Mouse (Mus musculus) hindbrain, embryonic 12.5 days (tissue): ENCODE data around the gene Hectd4. TPM values are rescaled to one million over a fixed set of nuclear protein-coding genes. Genes with fewer than 3 reads are reported as not detected.

ENCODE experiments used
- ATAC-seq: fragments of 200-750 bp; cut with Nextera tagmentation; 2 replicates; pipeline ENCODE4 v1.8.0; 2017; ENCODE audit warnings: moderate TSS enrichment; ENCODE audit not compliant: low FRiP score
- H3K27ac ChIP-seq: fragments of 300-500 bp; sonication (generic); 2 replicates; pipeline ENCODE4 v1.5.1; 2016; ENCODE audit warnings: mild to moderate bottlenecking
- H3K27me3 ChIP-seq: fragments of 300-500 bp; sonication (generic); 2 replicates; pipeline ENCODE4 v1.6.1; 2016; ENCODE audit warnings: mild to moderate bottlenecking
- H3K36me3 ChIP-seq: fragments of 300-500 bp; sonication (generic); 2 replicates; pipeline ENCODE4 v1.6.1; 2016; ENCODE audit warnings: mild to moderate bottlenecking
- H3K4me1 ChIP-seq: fragments of 300-500 bp; sonication (generic); 2 replicates; pipeline ENCODE4 v1.6.1; 2016
- H3K4me2 ChIP-seq: fragments of 300-500 bp; sonication (generic); replicated peaks from 2 replicates; pipeline ENCODE4 v1.6.1; 2016; ENCODE audit warnings: mild to moderate bottlenecking
- H3K4me3 ChIP-seq: fragments of 300-500 bp; sonication (generic); 2 replicates; pipeline ENCODE4 v1.5.1; 2016; ENCODE audit warnings: mild to moderate bottlenecking
- H3K9ac ChIP-seq: fragments of 300-500 bp; sonication (generic); 2 replicates; pipeline ENCODE4 v1.6.1; 2016; ENCODE audit warnings: mild to moderate bottlenecking, moderate library complexity
- H3K9me3 ChIP-seq: fragments of 300-500 bp; sonication (generic); replicated peaks from 2 replicates; pipeline ENCODE4 v1.6.1; 2016; ENCODE audit warnings: mild to moderate bottlenecking
- WGBS: fragments of 180-500 bp; shearing (Covaris S2); methylation state at CpG from one replicate; pipeline ENCODE4 v1.1.7; 2016; 5-methylcytosine and 5-hydroxymethylcytosine counted together
- polyA plus RNA-seq: library from polyadenylated mRNA; unstranded; fragments of >200 nt; fragmentation: Nextera tagmentation; extraction: Ambion mirVana; gene quantifications from 2 replicates; pipeline ENCODE4 v1.2.1, GENCODE M21; 2016

Gene Hectd4
- polyA plus RNA-seq, result 16.4 and 16.9 TPM in 2 replicates

DNA sequence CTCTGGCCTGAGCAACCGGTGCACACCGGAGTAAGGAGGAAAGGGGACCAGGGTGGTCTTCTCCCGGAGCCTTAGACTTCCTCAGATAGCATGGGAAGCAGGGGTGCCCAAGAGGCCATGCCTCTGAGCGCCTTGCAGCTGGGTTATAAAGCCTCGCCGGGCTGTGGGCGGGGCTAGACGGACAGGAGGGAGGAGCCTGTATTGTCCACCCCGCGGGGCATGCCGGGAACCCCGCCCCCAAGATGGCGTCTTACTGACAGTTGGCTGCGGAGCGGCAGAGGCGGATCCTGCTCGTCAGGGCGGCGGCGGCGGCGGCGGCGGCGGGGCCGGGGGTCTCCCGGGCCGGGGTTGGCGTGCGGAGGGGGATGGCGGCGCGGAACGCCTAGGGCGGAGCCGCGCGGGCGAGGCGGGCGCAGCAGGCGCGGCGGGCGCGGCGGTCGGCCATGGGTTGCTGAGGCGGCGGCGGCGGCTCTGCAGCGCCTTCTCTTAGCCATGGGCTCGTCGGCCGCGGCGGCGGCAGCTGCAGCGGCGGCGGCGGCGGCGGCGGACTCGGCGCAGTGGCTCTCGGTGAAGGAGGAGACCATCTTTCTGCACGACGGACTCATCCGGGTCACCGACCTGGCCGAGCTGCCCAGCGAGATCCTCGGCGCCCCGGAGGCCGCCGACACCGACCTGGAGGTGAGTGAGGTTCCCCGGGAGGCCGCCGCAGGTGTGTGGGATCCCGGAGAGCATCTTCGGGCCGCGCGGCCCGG, at the start of gene Hectd4:
Gene Hectd4 (plus strand): TSS at position 240 of the 752 bp plus-strand sequence.
- Histone ChIP-seq H3K36me3 (no peaks in the 10 kb centered on the region), H3K4me2 (peak within 1 kb of the TSS; percentile 79), H3K27me3 (no peaks in the 10 kb centered on the region), H3K4me3 (peak within 1 kb of the TSS; percentile 93), H3K9ac (peak within 1 kb of the TSS; percentile 95), H3K9me3 (no peaks in the 10 kb centered on the region), H3K27ac (peak within 1 kb of the TSS; percentile 93), H3K4me1 (peaks cover 14% of the 10 kb centered on the region)
- under 1% methylated on average over 35 of the region's 90 CpGs for WGBS
- peak; percentile 91 for ATAC-seq

DNA sequence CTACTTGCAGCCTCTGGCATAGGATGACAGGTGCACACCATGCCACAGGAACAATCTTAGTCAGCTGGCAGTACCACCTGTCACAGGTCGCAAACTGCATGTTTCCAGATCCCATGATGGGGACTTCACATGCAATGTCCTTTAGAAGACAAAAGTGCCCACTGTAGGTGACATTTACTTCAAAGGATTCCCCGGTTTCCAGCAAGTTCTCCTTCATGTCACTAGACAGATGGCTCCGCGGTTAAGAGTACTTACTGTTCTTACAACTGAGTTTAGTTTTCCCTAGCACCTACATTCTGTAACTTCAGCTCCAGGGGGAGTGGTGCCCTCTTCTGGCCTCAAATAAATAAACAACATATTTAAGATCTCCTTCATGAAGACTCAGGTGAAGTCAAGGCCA, 47.2 kb upstream of the Hectd4 start:
- H3K36me3 ChIP-seq, result peaks cover 21% of the 10 kb centered on the region
- 91% methylated on average over 4 of the region's 4 CpGs for WGBS

DNA sequence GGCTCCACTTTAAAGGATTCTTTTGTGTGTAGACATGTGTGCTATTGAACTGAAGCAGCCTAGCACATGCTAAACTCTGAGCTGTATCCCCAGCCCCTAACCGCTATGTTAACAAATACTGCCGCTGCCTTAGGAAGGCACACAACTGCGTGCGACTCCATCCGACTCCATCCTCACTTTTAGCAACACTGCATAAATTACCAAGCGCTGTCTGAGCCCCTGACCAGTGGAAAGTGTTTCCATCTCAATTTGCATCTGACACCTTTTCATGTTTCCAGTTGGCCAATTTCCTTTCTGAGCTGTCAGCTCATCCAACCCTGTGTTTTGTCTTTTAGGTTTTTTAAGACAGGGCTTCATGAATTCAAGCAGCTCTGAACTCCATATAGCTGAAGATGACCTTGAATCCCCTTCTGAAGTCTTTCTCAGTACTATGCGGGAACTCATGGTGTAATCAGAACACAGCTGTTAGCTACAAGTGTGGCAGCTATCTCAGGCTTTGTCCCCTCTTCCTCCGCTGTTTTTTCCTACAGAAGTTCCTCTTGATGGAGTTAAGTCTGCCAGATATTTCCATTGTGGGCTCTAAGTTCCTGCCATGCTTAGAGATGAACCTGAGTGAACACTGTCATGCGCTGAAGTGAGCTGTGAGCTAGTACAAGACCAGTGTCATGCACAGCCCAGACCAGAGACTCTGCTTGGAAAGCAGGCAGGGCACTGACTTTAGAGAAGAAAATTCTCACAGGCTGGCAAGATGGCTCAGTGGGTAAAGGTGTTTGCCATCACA, 40.8 kb upstream of the Hectd4 start:
- Histone ChIP-seq H3K9me3 (no peaks in the 10 kb centered on the region), H3K4me3 (no peak overlapping the region), H3K9ac (no peak overlapping the region), H3K4me2 (no peak overlapping the region), H3K27me3 (no peaks in the 10 kb centered on the region), H3K4me1 (peaks cover 22% of the 10 kb centered on the region), H3K36me3 (no peaks in the 10 kb centered on the region), H3K27ac (no peak overlapping the region)
- 67% methylated on average over 9 of the region's 9 CpGs for WGBS
- no peak for ATAC-seq

More for the DNA sequence above, 47.2 kb upstream of the Hectd4 start:
- Histone ChIP-seq H3K4me2 (no peak overlapping the region), H3K27me3 (no peaks in the 10 kb centered on the region), H3K9ac (no peak overlapping the region), H3K27ac (no peak overlapping the region), H3K4me3 (no peak overlapping the region), H3K4me1 (no peaks in the 10 kb centered on the region), H3K9me3 (no peaks in the 10 kb centered on the region)
- ATAC-seq, result no peak

DNA sequence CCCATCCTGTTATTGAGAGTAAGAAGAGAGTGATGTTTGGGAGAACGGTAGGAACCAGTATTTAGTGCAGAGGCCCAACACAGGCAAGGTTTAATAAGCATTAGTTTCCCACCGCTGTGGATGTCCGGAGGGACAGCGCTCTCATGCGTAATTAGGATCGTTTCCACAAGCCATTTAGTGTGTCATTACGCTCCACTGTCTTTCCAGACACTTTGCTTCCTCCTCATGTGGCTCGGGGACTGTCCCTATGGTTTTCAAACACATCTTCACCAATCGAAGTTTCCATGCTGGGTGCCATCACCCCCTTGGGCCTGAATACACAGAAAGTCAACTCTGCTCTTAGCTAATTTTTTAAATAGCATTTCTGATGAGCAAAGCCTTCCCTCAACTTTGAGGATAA, 36.8 kb upstream of the Hectd4 start:
- no peak overlapping the region for H3K4me3 ChIP-seq
- no peaks in the 10 kb centered on the region for H3K27me3 ChIP-seq
- no peak overlapping the region for H3K27ac ChIP-seq
- WGBS, result 81% methylated on average over 9 of the region's 9 CpGs
- no peak for ATAC-seq
- H3K4me2 ChIP-seq, result no peak overlapping the region
- H3K9ac ChIP-seq, result no peak overlapping the region
- no peaks in the 10 kb centered on the region for H3K36me3 ChIP-seq
- peaks cover 58% of the 10 kb centered on the region for H3K4me1 ChIP-seq
- no peaks in the 10 kb centered on the region for H3K9me3 ChIP-seq

DNA sequence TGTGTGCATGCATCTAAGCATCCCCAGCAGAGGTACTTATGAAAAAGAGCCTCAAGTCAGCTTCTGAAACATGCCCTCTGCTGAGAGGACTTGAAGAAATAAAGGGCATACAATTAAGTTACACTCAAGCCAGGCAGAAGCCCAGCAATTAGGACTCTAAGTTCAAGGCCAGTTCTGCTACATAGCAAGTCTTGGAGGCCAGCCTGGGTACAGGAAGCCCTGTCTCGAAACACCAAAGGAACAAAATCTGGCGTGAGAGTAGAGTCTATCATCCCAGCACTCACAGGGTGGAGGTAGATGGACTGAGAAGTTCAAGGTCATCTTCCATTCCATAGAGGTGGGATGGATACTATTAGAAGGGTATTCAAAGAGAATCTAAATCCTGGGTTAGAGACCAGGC, 35.6 kb upstream of the Hectd4 start:
- no peak overlapping the region for H3K9ac ChIP-seq
- peaks cover 60% of the 10 kb centered on the region for H3K4me1 ChIP-seq
- no peak for ATAC-seq
- no peak overlapping the region for H3K4me2 ChIP-seq
- WGBS, result 90% methylated on average over 2 of the region's 2 CpGs
- no peak overlapping the region for H3K4me3 ChIP-seq
- no peaks in the 10 kb centered on the region for H3K27me3 ChIP-seq
- no peaks in the 10 kb centered on the region for H3K36me3 ChIP-seq
- no peak overlapping the region for H3K27ac ChIP-seq
- H3K9me3 ChIP-seq, result no peaks in the 10 kb centered on the region

DNA sequence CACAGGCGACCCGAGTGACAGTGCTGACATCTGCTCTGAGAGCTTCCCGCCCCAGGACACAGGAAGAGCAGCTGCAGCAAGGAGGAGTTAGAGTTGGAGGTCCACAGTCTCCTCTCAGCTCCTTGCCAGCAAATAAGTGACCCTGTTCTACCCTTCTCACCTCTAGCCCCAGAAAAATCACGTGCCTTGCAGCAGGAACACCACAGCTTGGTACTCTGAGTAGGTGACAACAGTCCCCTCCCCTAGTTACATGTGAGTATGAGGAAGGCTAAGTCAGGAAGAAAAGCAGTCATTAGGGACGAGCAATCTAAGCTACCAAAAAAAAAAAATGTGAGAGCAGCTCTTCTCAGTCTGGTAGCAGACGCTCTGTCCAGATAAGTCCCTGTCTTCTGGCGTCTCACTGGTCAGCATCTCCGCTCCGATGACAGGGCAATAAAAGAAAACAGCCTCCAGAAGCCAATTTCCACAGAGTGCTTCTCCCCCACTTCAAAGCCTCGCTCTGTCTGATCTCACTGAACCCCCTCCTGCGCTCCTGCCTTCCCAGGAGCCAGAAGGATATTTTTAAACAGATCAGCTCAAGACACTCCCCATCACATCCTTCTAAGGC, 35.0 kb upstream of the Hectd4 start:
- 62% methylated on average over 11 of the region's 11 CpGs for WGBS
- H3K36me3 ChIP-seq, result no peaks in the 10 kb centered on the region
- H3K4me1 ChIP-seq, result peaks cover 58% of the 10 kb centered on the region
- H3K27me3 ChIP-seq, result no peaks in the 10 kb centered on the region
- H3K4me2 ChIP-seq, result no peak overlapping the region
- 0 out of 2 replicates have a peak overlapping the region, but pooled peaks have one; percentile 20 for H3K9ac ChIP-seq
- no peak overlapping the region for H3K27ac ChIP-seq
- H3K4me3 ChIP-seq, result no peak overlapping the region
- H3K9me3 ChIP-seq, result no peaks in the 10 kb centered on the region
- no peak for ATAC-seq

DNA sequence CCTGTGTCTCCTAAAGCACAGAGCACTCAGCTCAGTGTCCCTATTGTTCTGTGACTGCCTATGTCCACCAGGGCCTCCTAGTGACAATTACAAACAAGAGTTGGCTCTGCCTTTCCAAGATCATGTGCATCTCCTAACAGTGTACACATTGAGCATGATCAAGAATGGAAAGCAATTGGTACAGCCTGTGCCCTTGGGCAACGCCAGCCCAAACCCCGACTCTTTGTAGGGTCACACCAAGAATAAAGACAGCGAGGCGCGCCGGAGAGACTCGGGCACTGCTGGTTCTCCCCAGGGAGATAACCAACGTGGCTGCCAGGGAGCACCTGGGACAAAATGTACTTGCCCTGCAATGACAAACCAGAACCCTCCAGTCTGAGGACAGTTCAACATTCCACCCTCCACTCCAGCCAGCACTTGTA, 32.4 kb upstream of the Hectd4 start:
- H3K4me3 ChIP-seq, result no peak overlapping the region
- ATAC-seq, result no peak
- H3K4me1 ChIP-seq, result peaks cover 64% of the 10 kb centered on the region
- no peaks in the 10 kb centered on the region for H3K36me3 ChIP-seq
- WGBS, result 76% methylated on average over 8 of the region's 8 CpGs
- H3K4me2 ChIP-seq, result no peak overlapping the region; the same call in 1 of the 2 replicates
- H3K27me3 ChIP-seq, result no peaks in the 10 kb centered on the region
- H3K27ac ChIP-seq, result no peak overlapping the region; the same call in 1 of the 2 replicates
- H3K9me3 ChIP-seq, result no peaks in the 10 kb centered on the region
- H3K9ac ChIP-seq, result peak overlapping the region; percentile 27; the same call in 1 of the 2 replicates

DNA sequence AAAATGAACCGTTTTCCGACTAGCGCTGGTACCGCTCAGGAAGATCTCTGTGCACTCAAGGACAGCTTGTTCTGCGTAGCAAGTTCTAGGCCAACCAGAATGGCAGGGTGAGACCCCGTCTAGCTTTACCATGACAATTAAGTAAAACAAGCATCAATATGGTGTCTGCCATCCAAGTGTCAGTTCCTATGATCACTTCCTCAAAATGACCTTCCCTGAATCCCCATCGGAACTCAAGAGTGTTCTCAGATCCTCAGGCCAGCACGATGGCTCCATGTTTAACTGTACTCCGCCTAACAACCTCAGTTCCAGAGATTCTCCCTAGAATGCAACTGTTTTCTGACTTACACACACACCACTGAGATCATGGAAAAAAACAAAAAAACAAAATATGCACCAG, 31.8 kb upstream of the Hectd4 start:
- Histone ChIP-seq H3K36me3 (no peaks in the 10 kb centered on the region), H3K27ac (no peak overlapping the region), H3K27me3 (no peaks in the 10 kb centered on the region), H3K9ac (no peak overlapping the region), H3K4me2 (no peak overlapping the region), H3K4me1 (peaks cover 64% of the 10 kb centered on the region), H3K9me3 (no peaks in the 10 kb centered on the region), H3K4me3 (no peak overlapping the region)
- WGBS, result 96% methylated on average over 9 of the region's 9 CpGs
- ATAC-seq, result no peak

DNA sequence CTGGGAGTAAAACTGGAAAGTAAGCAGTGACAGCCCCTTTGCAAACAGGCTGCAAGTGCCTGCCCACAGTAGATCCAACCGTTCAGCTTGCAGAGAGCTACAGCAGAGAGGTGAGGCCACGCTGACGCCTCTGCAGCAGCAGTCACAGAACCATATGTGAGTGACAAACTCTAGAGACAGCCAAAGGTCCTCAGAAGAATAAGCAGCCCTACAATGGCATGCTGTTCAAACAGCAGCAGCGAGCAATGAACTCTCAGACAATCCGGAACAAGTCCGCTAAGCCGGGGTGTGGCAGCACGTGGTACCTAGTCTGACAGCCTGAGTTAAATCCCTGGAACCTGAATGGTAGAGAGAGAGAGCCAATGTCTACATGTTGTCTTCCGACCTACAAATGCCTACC, 30.8 kb upstream of the Hectd4 start:
- Histone ChIP-seq H3K4me2 (0 out of 2 replicates have a peak overlapping the region, but pooled peaks have one; percentile 6), H3K9ac (peak overlapping the region; percentile 49)

DNA sequence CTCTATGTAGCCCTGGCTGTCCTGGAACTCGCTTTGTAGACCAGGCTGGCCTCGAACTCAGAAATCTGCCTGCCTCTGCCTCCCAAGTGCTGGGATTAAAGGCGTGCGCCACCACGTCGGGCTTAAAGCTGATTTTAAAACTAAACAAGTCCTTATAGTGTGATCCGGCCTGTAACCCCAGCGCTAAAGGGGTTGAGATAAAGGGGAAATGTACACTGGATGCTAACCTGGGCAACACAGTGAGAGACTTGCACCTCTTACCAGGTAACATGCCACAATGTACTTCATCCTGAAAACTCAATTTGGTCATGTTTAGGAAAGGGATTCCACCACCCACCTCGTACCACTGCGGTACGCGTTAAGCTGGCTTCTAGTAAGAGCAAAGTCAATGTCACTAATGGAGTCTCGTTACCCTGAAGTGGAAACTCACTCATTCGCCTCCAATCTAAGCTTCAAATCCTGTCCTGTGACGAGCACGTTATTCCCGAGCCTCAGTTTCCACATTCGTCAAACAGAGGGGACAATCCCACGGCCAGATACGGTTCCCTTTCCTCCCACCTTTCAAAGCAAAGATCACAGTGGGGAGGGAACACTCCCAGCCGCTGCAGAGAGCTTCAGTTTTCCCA, 29.7 kb upstream of the Hectd4 start:
- Histone ChIP-seq H3K9me3 (no peaks in the 10 kb centered on the region), H3K27ac (peak overlapping the region; percentile 80), H3K4me3 (peak overlapping the region; percentile 92), H3K27me3 (no peaks in the 10 kb centered on the region), H3K36me3 (no peaks in the 10 kb centered on the region), H3K4me2 (peak overlapping the region; percentile 85), H3K4me1 (peaks cover 46% of the 10 kb centered on the region), H3K9ac (peak overlapping the region; percentile 95)
- WGBS, result 31% methylated on average over 21 of the region's 21 CpGs
- ATAC-seq, result no peak

More for the DNA sequence above, 30.8 kb upstream of the Hectd4 start:
- no peaks in the 10 kb centered on the region for H3K36me3 ChIP-seq
- H3K27me3 ChIP-seq, result no peaks in the 10 kb centered on the region
- 76% methylated on average over 9 of the region's 9 CpGs for WGBS
- H3K27ac ChIP-seq, result no peak overlapping the region; the same call in 1 of the 2 replicates
- no peak overlapping the region for H3K4me3 ChIP-seq
- H3K4me1 ChIP-seq, result peaks cover 57% of the 10 kb centered on the region
- no peak for ATAC-seq
- H3K9me3 ChIP-seq, result no peaks in the 10 kb centered on the region

DNA sequence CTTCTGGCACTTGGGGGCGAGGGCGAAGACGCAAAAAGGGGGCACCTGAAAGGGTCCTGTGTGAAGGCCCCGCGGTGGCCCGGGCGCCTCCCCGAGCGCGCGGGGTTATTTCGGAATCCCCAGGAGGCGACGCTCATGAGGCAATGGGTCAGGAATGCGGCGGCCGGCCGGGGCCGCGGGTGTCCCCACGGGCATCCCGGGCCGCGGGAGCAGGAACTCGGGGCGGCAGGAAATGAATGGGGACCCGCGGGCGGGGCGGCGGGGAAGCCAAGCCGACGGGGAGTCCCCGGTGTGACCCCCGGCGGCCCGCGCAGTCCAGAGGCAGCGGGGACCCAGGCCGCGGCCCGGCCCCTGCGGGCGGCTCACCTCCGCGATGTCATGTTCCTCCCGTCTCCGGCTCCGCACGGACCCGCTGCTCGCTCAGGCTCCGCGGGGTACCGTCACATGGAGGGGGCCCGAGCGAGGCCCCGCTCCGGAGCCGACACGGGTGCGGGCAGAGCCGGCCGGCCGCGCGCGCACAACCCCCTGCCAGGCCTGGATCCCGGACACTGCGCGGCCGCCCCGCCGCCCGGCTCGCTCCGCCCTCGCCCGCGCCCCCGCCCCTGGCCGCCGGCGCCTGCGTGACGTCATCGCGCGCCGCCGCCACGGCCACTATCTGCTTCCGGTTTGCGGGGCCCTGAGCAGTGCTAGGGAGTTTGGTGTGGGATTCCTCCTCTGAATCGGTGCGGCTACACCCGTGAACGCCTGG, 29.0 kb upstream of the Hectd4 start, which contains the start of gene Ptpn11:
Gene Ptpn11 (minus strand): TSS at position 562 of the 748 bp plus-strand sequence.
- peak; percentile 93 for ATAC-seq
- H3K36me3 ChIP-seq, result no peaks in the 10 kb centered on the region
- WGBS, result under 1% methylated on average over 91 of the region's 98 CpGs

More for the DNA sequence above, 29.0 kb upstream of the Hectd4 start, which contains the start of gene Ptpn11:
- no peaks in the 10 kb centered on the region for H3K9me3 ChIP-seq
- H3K4me1 ChIP-seq, result peaks cover 39% of the 10 kb centered on the region
- H3K9ac ChIP-seq, result peak within 1 kb of the TSS; percentile 95
- H3K27ac ChIP-seq, result peak within 1 kb of the TSS; percentile 80
- no peaks in the 10 kb centered on the region for H3K27me3 ChIP-seq
- peak within 1 kb of the TSS; percentile 85 for H3K4me2 ChIP-seq
- peak within 1 kb of the TSS; percentile 92 for H3K4me3 ChIP-seq
